Mouse (Mus musculus): ENCODE measurements around the gene Akain1.

GRCm38 (mm10) chr17:69421592-69421991 lies 17.5 kb upstream of the Akain1 start:
- no peak for TF ChIP-seq CTCF (IDR thresholded peaks at IDR 0.05; ENCODE audit: control insufficient read depth, insufficient read depth, insufficient replicate concordance, low read depth, low read length)
- TF ChIP-seq POLR2A (IDR thresholded peaks at IDR 0.05; ENCODE audit: control insufficient read depth, low read depth, low read length) = no peak
